Mouse (Mus musculus): Measurements from ENCODE around the gene Wars2.

- TF ChIP-seq CTCF (IDR thresholded peaks at IDR 0.05; ENCODE audit: borderline replicate concordance, insufficient read depth, low read length): no peak
- TF ChIP-seq POLR2A (IDR thresholded peaks at IDR 0.05; ENCODE audit: low read depth, low read length): no peak
These were observed 29.7 kb upstream of the Wars2 start for GRCm38 (mm10) chr3:99111214-99111608.
